Mouse (Mus musculus) mammary gland, adult 2 months (tissue): ENCODE measurements around the gene Mafg. TPM values are rescaled to one million over a fixed set of nuclear protein-coding genes. Genes with fewer than 3 reads are reported as not detected.

Experiments
- polyA plus RNA-seq: library from polyadenylated mRNA; depleted of rRNA; stranded (reverse); fragments of >200 nt; gene quantifications from 2 replicates; pipeline ENCODE4 v1.2.3, GENCODE M21; 2012; ENCODE audit warnings: low replicate concordance; rRNA removed

The Mafg gene
- 45.1 and 52.6 TPM in 2 replicates for polyA plus RNA-seq

DNA sequence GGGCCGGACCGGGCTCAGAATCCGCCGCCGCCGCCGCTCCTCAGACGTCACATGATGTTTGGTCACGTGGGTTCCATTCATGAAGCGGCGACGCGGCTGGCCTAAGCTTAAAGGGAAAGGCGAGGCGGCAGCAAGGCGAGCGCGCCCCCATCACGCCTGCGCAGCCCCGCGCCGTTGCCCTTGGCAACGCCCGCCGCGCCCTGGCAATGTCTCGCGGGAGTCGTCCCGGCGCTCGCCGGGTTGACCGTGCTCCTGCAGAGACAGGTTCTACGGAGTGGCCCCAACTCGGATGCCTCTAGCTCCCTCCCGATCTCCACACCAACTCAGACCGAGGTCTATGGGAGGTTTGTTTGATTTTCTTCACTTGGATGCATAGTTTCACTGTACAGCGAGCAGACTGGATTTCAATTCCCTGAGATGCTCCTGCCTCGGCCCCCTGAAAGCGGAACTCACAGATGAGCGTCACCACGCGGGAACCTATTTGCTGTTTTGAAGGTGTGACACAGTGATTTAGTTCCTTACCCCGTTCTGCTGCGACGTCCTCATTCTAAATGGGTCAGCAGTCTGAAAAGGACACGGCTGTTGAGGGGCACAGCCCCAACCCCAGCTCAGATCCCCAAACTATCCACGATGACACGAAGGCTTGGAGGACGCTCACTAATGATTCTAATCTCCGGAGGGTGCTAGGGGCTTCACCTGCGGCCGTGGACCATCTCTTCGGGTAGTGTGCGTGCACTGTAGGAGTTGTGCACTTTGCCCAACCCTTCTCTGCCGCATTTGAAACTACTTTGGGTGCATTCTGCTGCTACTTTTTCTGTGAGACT lies at the start of gene Mafg:
TSS of gene Mafg (minus strand) at position 81 of the 824 bp plus-strand sequence.

GRCm38 (mm10) chr11:120672687-120673593 lies 39.5 kb upstream of the Mafg start, which contains the start of gene Aspscr1:
TSS of gene Aspscr1 (plus strand) at chr11:120672973.

DNA sequence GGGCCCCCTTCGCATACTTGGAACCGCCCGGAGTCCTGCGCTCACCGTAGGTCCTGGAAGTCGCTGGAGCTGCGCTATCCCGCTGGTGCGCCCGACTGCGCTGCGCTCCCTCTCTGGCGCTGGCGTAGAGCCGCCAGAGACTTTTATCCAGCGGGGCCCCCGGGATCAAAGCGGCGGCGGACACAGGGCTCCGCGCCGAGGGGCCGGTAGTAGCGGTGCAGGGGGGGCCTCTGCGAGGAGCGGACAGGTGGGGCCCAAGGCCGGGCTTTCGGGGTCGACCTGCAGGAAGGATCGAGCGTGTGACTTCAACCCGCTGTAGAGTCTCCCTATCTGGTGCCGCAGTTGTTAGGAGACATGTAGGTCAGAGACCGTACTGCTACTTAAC lies 27.7 kb upstream of the Mafg start, which contains the start of gene Notum:
TSS of gene Notum (minus strand) at position 100 of the 385 bp plus-strand sequence.

DNA sequence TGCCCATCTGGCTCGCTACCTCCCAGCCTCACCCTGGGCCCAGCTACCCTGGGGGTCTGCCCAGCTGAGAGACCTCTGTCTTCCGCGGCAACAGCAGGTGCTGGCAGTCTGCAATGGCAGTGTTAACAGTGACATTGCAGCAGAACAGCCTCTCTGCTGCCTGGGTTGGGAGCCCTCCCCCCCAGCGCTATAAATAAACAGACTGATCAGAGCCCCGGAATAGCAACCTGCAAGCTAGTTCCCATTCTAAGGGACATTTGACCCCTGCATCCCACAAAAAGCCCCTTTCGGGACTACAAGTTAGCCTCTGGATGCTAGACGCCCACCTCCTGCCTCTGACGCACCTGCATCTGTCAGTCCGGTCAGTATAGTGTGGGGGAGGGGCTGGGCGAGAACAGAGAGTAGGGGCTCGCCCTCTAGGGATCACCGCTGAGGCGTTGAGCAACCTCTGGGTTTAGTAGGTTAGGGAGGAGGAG lies 14.6 kb upstream of the Mafg start, which contains the start of gene Myadml2:
TSS of gene Myadml2 (minus strand) at position 158 of the 476 bp plus-strand sequence.

GRCm38 (mm10) chr11:120643601-120643987 lies 10.2 kb upstream of the Mafg start, which contains the start of gene Pycr1:
TSS of gene Pycr1 (minus strand) at chr11:120643769.

GRCm38 (mm10) chr11:120625152-120625775 lies 8.1 kb downstream of the Mafg start, which contains the start of gene Sirt7:
TSS of gene Sirt7 (minus strand) at chr11:120625240.

GRCm38 (mm10) chr11:120617519-120618112 lies 15.8 kb downstream of the Mafg start, which contains the start of gene Pcyt2:
TSS of gene Pcyt2 (minus strand) at chr11:120617936.

DNA sequence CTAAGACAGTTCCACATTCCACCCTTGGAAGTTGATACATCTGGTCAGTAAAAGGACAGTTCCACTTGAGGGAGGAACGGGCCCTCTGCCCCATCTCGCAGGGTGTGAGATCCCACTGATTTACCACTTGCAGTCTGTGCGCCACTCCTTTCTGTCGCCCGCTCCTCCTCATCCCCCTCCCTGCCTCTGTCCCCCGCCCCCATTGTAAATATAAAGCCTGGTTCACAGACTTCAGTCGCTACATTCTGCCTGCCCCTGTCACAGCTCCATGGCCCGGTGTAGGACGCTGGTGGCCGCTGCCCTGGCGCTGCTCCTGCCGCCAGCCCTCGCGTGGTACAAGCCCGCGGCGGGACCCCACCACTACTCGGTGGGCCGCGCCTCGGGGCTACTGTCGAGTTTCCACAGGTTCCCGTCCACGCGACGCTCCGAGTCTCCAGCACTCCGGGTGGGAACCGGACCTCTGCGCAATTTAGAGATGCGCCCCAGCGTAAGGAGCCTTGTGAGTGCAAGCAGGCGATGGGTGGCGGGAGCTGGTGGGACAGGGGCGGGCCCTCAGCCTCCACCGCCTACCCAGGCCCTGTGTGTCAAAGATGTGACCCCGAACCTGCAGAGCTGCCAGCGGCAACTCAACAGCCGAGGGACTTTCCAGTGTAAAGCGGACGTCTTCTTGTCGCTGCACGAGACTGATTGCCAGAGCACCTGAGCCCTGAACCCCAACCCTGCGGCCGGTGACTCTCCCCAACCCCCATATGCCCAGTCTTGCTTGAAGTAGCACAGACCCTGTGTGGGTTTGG lies 25.0 kb downstream of the Mafg start, which contains the start of gene Npb:
TSS of gene Npb (plus strand) at position 237 of the 794 bp plus-strand sequence.

GRCm38 (mm10) chr11:120598283-120598989 lies 35.0 kb downstream of the Mafg start, which contains the start of the genes Alyref and Anapc11:
TSS of gene Alyref (minus strand) at chr11:120598365.
TSS of gene Anapc11 (plus strand) at chr11:120598421.

DNA sequence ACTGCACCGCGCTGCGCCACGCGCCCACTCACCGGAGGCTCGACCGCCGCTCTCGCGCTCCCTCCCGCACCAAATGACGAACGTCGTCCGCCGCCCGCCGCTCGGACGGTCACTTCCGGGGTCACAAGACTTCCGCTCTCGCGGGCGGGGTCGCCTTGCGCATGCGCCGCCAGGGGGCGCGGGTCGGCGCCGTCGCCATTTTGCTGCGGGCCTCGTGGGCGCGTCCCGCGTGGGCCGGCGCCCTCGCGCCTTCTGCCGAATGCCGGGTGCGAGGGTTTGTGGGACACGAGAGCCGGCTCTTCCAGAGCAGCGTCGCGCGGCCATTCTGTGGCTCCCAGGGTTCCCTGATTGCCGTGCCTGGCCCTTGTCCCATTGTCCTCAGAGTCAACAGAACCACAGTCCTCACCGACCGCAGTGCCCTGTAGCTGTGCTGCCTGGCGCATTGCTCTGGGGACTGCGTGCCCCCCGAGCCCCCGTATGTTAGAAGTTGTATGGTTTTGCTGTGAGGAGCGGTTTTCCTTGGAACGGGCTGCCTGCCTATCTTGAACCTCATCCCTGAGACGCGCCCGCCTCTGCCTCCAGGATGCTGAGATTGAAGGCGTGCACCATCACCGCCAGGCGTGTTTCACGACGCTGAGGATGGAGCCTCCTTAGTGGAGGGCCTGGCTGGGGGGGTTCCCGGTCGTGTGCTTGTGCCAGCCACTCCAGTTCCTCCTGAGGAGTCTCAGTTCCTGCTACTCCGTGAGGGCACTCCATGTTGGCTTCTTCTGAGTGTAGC lies 51.7 kb downstream of the Mafg start, which contains the start of gene Arhgdia:
TSS of gene Arhgdia (minus strand) at position 135 of the 778 bp plus-strand sequence.

Other genes with a start within 250 kb of the Mafg start
- gene Nploc4, start 195.9 kb downstream of the Mafg start, polyA plus RNA-seq, result 67.9 and 103 TPM in 2 replicates
- gene Tspan10, start 191.0 kb downstream of the Mafg start, polyA plus RNA-seq, result 3.3 and 5.9 TPM in 2 replicates
- gene Pde6g, start 180.1 kb downstream of the Mafg start, polyA plus RNA-seq, result 0.43 and 2.0 TPM in 2 replicates
- 37.1 and 39.9 TPM in 2 replicates for gene Oxld1, start 175.5 kb downstream of the Mafg start, polyA plus RNA-seq
- 12.1 and 23.9 TPM in 2 replicates for gene Ccdc137, start 175.5 kb downstream of the Mafg start, polyA plus RNA-seq
- gene Arl16, start 166.0 kb downstream of the Mafg start, polyA plus RNA-seq, result 23.2 and 25.3 TPM in 2 replicates
- 84.8 and 162 TPM in 2 replicates for gene Mrpl12, start 149.0 kb downstream of the Mafg start, polyA plus RNA-seq
- 769 and 1,138 TPM in 2 replicates for gene Slc25a10, start 141.8 kb downstream of the Mafg start, polyA plus RNA-seq
- 0.96 and 2.7 TPM in 2 replicates for gene Gcgr, start 102.9 kb downstream of the Mafg start, polyA plus RNA-seq
- gene Mcrip1, start 83.9 kb downstream of the Mafg start, polyA plus RNA-seq, result 142 and 150 TPM in 2 replicates
- 143 TPM in 1 of 2 replicates, not detected in the other for gene Ppp1r27, start 82.5 kb downstream of the Mafg start, polyA plus RNA-seq
- 141 and 220 TPM in 2 replicates for gene P4hb, start 60.3 kb downstream of the Mafg start, polyA plus RNA-seq
- gene Arhgdia, start 52.0 kb downstream of the Mafg start, polyA plus RNA-seq, result 741 and 971 TPM in 2 replicates
- 11.0 and 20.7 TPM in 2 replicates for gene Alyref, start 35.2 kb downstream of the Mafg start, polyA plus RNA-seq
- gene Anapc11, start 35.2 kb downstream of the Mafg start, polyA plus RNA-seq, result 122 and 159 TPM in 2 replicates
- gene Npb, start 25.1 kb downstream of the Mafg start, polyA plus RNA-seq, result 1.7 and 5.2 TPM in 2 replicates
- gene Pcyt2, start 15.7 kb downstream of the Mafg start, polyA plus RNA-seq, result 242 and 269 TPM in 2 replicates
- gene Sirt7, start 8.4 kb downstream of the Mafg start, polyA plus RNA-seq, result 77.0 and 95.0 TPM in 2 replicates
- 11.2 and 12.4 TPM in 2 replicates for gene Pycr1, start 10.2 kb upstream of the Mafg start, polyA plus RNA-seq
- gene Myadml2, start 14.6 kb upstream of the Mafg start, polyA plus RNA-seq, result 0.44 and 29.6 TPM in 2 replicates
- 0.22 and 0.60 TPM in 2 replicates for gene Notum, start 27.6 kb upstream of the Mafg start, polyA plus RNA-seq
- gene Aspscr1, start 39.4 kb upstream of the Mafg start, polyA plus RNA-seq, result 94.3 and 126 TPM in 2 replicates
- 90.7 and 105 TPM in 2 replicates for gene Cenpx, start 80.1 kb upstream of the Mafg start, polyA plus RNA-seq
- gene Lrrc45, start 80.3 kb upstream of the Mafg start, polyA plus RNA-seq, result 27.1 and 30.3 TPM in 2 replicates
- 7.6 and 15.5 TPM in 2 replicates for gene Rac3, start 87.9 kb upstream of the Mafg start, polyA plus RNA-seq
- 84.6 and 91.9 TPM in 2 replicates for gene Dcxr, start 93.7 kb upstream of the Mafg start, polyA plus RNA-seq
- 277 and 287 TPM in 2 replicates for gene Cbr2, start 98.5 kb upstream of the Mafg start, polyA plus RNA-seq
- gene Hmga1b, start 129.2 kb upstream of the Mafg start, polyA plus RNA-seq, result 0.86 and 1.4 TPM in 2 replicates
- 56.0 and 80.9 TPM in 2 replicates for gene Rfng, start 150.6 kb upstream of the Mafg start, polyA plus RNA-seq
- 129 and 190 TPM in 2 replicates for gene Gps1, start 150.7 kb upstream of the Mafg start, polyA plus RNA-seq
- gene Dus1l, start 162.8 kb upstream of the Mafg start, polyA plus RNA-seq, result 30.8 and 36.8 TPM in 2 replicates
- gene Fasn, start 190.9 kb upstream of the Mafg start, polyA plus RNA-seq, result 15,404 and 19,960 TPM in 2 replicates